Mouse (Mus musculus): ENCODE data around the gene Gckr.

Gene Gckr

GRCm38 (mm10) chr5:31297047-31297757, at the start of gene Gckr:
Gene Gckr, plus strand, starts transcription at chr5:31297443.
- DNase-seq (ENCODE audit: low spot score), result no peak

- DNase-seq (ENCODE audit: low spot score), result no peak
These were observed 46.5 kb upstream of the Gckr start for GRCm38 (mm10) chr5:31250716-31251115.

GRCm38 (mm10) chr5:31251541-31252101, 45.6 kb upstream of the Gckr start, which contains the start of gene Krtcap3:
Gene Krtcap3, plus strand, starts transcription at chr5:31251691.
- DNase-seq (ENCODE audit: low spot score), result peak; percentile 57

- no peak for DNase-seq (ENCODE audit: low spot score)
These were observed 45.1 kb upstream of the Gckr start for GRCm38 (mm10) chr5:31252151-31252550.

- DNase-seq (ENCODE audit: low spot score), result no peak
These were observed 44.3 kb upstream of the Gckr start for GRCm38 (mm10) chr5:31252795-31253545.

- DNase-seq (ENCODE audit: low spot score), result no peak
These were observed 43.4 kb upstream of the Gckr start for GRCm38 (mm10) chr5:31253806-31254205.

GRCm38 (mm10) chr5:31254452-31254851, 42.8 kb upstream of the Gckr start:
- peak; percentile 43 for DNase-seq (ENCODE audit: low spot score)

- DNase-seq (ENCODE audit: low spot score), result no peak
These were observed 42.3 kb upstream of the Gckr start for GRCm38 (mm10) chr5:31254901-31255300.

GRCm38 (mm10) chr5:31255381-31255780, 41.9 kb upstream of the Gckr start:
- DNase-seq (ENCODE audit: low spot score), result no peak

GRCm38 (mm10) chr5:31255971-31256370, 41.3 kb upstream of the Gckr start:
- no peak for DNase-seq (ENCODE audit: low spot score)

GRCm38 (mm10) chr5:31257616-31258015, 39.6 kb upstream of the Gckr start:
- no peak for DNase-seq (ENCODE audit: low spot score)

- no peak for DNase-seq (ENCODE audit: low spot score)
These were observed 31.1 kb upstream of the Gckr start for GRCm38 (mm10) chr5:31266101-31266500.

- DNase-seq (ENCODE audit: low spot score), result no peak
These were observed 29.6 kb upstream of the Gckr start for GRCm38 (mm10) chr5:31267686-31268085.

GRCm38 (mm10) chr5:31273018-31273417, 24.2 kb upstream of the Gckr start:
- DNase-seq (ENCODE audit: low spot score), result no peak

GRCm38 (mm10) chr5:31279245-31279988, 17.8 kb upstream of the Gckr start:
- DNase-seq (ENCODE audit: low spot score), result no peak

- no peak for DNase-seq (ENCODE audit: low spot score)
These were observed 9.0 kb upstream of the Gckr start for GRCm38 (mm10) chr5:31288225-31288624.

GRCm38 (mm10) chr5:31288655-31289054, 8.6 kb upstream of the Gckr start:
- no peak for DNase-seq (ENCODE audit: low spot score)

- no peak for DNase-seq (ENCODE audit: low spot score)
These were observed 7.5 kb upstream of the Gckr start for GRCm38 (mm10) chr5:31289626-31290230.

- DNase-seq (ENCODE audit: low spot score), result peak; percentile 94
These were observed 6.5 kb upstream of the Gckr start, which contains the start of gene Ift172 for GRCm38 (mm10) chr5:31290521-31291360. Gene Ift172, minus strand, starts transcription at chr5:31291116.

- no peak for DNase-seq (ENCODE audit: low spot score)
These were observed 5.9 kb upstream of the Gckr start for GRCm38 (mm10) chr5:31291361-31291688.

Measured in ovary, postnatal 36 days (tissue).